Mouse (Mus musculus) c-Kit-negative CD71-positive TER-119-positive erythroid progenitor cells, embryonic 14.5 days (primary cell): Measurements from ENCODE around the gene Dcst2.
A peak's percentile ranks its signal among the peaks of the same experiment; 100 is the strongest.

Experiments
- DNase-seq: peaks from one replicate; pipeline ENCODE4 v3.0.0-alpha.2; 2013; ENCODE audit warnings: low read depth, low spot score

Dcst2 gene

DNA sequence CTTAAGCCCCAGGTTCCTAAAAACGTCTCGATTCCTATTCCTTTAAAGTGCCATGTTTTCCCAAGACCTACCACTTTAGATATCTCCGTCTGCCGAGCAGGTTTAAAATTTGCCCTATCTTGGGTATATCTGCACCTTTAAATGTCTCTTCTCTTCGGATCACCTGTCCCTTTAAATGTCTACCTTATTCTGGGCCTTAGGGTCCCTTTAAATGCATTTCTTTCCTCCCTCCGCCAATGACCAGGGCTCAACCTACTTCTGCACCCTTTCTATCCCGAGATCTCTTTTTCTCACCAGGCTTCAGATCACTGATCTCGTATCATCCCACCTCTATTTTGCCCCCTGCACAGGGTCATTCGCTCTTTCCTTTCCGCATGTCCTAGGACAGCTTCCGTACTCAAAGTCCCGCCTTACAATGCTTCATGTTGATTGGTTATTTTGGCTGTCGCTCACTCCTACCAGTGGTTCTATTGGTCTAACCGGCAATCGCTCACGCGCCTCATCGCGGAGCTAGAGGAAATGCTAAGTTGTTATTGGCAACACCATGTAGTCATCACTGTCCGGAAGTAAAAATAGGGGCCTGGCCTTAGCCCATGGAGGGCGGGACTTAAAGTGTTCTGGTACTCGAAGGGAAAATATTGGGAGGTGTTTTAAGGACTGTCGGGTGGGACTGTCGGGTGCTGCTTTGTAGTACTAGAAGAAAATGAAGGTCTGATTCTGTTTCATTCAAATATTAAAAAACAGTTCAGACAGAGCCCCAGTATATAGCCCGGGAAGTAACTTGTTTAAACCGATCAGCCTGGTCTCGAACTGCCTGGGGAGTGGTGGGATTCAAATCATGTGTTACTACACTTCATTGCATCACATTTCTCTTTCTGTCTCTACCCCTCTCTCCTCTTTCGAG lies 50.0 kb downstream of the Dcst2 start, which contains the start of gene Flad1:
TSS of gene Flad1 (minus strand) at position 381 of the 904 bp plus-strand sequence.
- peak; percentile 100 for DNase-seq

DNA sequence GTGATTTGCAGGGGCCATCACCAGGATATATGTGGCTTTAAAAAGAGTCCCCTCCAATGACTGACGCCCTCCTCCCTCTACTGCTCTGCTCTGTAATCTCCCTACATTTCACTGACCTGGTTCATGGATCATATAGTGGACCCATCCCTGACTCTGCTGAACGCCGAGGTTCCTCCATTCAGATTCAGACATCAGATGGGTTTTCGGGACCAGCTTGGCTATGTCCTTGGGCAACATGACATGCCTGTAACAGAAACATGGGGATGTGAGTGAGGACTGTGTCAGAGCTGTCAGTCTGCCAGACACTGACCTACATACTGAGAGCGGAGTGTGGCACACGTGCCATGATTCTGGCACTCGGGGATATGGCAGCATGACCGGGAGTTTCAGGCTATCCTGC lies 54.4 kb downstream of the Dcst2 start:
- DNase-seq: no peak

DNA sequence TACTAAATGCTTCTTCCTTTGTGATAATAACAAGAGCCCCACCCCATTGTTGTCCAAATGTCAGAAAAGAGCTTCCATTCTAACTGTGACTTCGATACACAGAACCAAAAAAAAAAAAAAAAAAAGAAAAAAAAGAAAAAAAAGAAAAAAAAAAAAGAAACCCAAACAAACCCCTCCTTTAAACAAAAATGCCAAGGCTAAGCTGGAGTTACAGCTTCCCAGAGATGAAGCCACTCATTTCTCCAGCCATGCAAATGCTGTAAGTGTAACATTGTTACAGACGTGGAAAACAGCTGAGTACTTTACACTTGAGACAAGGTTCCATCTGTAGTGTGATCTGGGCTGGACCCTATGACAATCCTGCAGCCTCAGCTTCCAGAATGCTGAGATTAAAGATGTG lies 55.4 kb downstream of the Dcst2 start:
- no peak for DNase-seq

GRCm38 (mm10) chr3:89417840-89418169 lies 56.0 kb downstream of the Dcst2 start:
- DNase-seq: no peak

DNA sequence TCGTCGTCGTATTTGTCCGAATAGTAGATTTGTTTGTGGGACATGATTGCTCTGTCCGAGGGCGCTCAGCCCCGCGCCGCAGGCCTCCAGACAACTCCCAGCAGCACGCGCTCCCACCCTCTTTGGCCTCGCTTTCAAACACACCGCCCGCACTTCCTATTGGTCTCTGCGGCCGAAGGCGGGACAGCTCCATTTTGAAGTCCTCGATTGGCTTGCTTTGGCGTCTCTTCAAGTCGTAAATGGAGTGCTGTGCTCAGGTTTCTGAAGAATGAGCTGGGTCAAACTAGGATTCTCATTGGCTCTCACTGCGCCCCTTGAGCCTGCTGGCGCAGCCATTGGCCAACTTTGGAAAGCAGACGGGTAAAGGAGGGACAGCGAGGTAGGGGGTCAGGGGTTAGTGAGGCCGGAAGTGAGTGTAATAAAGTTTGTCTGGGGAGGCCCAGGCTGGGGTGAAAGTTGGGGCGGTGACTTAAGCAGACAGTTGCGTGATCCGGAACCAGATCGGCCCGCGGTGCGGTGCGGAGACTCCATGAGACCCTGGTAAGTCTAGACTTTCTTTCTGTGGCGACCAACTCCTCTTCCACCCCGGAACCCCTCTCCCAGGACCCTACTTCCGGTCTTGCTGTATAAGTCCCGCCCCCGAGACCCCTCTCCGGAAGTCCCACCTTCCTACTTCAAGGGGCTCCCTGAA lies 56.5 kb downstream of the Dcst2 start, which contains the start of the genes Cks1b and Shc1:
TSS of gene Cks1b (minus strand) at position 214 of the 691 bp plus-strand sequence.
TSS of gene Shc1 (plus strand) at position 274 of the 691 bp plus-strand sequence.
- DNase-seq: peak; percentile 94

DNA sequence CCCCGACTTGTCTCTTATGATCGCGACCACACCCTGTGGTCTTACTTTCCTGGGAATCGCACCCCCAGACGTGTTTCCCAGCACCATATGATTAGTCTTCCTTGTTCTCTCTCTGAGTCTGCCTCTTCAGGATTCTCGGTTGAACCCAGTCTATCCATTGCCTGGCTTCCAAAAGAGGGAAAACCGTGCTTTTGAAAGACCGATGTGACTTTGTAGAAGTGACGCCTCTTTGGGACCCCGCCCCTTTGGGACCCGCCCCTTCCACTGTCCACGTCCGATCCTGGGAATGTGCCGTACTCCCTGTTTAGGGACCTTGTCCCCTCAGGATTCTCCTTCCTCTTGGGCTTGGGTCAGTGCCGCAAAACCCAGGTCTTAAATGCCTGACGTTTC lies 57.1 kb downstream of the Dcst2 start:
- DNase-seq: no peak

DNA sequence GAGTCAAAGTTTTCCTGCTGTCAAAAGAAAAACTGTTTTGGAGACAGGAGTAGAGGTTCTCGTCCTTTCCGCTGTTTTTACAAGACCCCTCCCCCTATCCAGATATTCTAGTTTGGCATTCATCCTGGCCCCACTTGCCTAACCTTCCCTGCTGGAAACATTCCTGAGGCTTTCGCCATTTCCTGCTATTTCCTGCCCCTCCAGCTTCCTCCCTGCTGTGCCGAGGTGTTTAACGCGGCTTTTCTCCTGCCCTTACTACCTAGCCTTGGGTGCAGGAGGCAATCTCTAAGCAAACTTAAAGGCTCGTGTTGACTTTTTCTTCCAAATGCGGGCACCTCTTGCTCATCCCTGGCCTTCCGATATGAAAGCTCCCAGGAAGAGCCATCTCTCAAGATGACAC lies 57.8 kb downstream of the Dcst2 start:
- DNase-seq: no peak

- no peak for DNase-seq
These were observed 58.2 kb downstream of the Dcst2 start for GRCm38 (mm10) chr3:89419981-89420380.

DNA sequence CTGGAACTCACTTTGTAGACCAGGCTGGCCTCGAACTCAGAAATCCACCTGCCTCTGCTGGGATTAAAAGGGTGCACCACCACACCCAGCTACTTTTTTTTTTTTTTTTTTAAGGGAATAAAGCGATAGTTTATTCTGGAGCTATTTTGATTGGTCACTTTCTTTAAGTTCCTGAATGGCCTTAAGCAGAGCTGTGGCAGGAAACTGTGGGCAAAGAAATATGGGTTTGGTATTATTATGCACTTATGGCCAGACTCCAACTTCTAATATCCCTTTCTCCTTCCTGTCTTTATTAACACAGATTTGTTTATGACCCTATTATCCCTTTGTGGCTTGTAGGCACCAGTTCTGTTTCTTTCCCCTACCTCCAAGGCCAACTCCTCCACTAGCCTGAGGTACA lies 58.6 kb downstream of the Dcst2 start:
- DNase-seq: no peak

GRCm38 (mm10) chr3:89421002-89421774 lies 59.4 kb downstream of the Dcst2 start:
- DNase-seq: peak; percentile 76

DNA sequence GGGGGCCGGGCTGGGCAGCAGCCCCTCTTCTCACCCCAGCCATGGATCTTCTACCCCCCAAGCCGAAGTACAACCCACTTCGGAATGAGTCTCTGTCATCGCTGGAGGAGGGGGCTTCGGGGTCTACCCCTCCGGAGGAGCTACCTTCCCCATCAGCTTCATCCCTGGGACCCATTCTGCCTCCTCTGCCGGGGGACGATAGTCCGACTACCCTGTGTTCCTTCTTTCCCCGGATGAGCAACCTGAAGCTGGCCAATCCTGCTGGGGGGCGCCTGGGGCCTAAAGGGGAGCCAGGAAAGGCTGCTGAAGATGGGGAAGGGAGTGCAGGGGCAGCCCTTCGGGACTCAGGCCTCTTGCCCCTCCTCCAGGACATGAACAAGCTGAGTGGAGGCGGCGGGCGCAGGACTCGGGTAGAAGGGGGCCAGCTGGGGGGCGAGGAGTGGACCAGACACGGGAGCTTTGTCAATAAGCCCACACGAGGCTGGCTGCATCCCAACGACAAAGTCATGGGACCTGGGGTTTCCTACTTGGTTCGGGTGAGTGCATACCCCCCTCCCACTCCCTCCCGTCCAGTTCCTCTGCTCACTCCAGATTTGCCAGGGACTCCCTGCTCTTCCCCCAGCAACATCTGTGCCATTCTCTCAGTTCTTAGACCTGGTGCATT lies 60.2 kb downstream of the Dcst2 start:
- no peak for DNase-seq

DNA sequence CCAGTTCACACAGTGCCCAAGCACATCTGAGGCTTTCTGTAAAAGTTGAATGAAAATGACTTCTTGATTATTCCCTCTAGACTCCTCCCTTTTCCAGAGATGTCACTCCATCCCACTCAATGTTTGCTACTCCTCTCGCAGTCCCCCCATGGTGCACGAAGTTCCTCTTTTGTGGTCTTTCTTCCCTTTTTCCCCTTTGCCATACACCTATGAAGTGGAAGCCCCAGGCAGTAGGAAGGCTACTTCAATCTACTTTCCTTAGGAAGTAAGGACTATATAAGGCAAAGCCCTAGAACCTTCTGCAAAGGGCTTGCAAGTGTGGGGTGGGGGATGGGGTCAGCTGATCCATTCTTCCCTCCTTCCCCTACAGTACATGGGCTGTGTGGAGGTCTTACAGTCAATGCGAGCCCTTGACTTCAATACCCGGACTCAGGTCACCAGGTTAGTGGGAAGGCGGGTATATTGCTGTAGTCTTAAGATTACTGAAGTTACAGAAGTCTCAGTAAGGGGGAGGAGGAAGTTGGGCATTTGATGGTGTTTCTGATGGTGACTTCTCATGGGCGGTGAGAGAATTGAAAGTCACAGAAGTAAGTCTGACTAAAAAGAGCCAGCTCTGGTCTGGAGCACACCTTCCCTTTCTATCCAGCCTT lies 60.9 kb downstream of the Dcst2 start:
- no peak for DNase-seq

DNA sequence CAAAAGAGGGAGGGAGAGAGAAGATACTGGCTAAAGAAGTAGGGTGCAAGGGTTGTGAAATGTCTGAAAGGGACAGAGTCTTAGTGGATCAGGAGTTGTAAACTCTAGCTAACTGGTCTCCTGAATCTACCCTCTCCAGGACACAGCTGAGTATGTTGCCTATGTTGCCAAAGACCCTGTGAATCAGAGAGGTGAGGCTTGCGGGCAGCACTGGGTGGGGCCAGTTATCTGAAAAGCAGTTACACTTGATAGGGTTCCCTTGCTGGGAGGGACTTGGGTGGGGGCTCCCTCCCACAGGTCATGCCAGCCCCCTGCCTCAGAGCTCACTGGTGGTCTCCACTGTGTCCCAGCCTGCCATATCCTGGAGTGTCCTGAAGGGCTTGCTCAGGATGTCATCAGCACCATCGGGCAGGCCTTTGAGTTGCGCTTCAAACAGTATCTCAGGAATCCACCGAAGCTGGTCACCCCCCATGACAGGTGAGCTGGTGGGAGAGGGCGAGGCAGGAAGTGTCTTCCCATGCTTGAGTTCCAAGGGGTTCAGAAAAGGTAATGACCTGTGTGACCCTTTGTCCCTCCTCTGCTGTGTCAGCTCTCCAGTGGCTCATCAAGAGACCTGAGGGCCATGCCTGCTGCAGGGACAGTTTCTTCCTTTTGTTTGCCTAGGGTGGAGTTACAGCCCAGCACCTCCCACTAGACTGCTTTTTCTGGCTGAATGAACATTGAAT lies 62.8 kb downstream of the Dcst2 start:
- DNase-seq: no peak

- no peak for DNase-seq
These were observed 63.4 kb downstream of the Dcst2 start for GRCm38 (mm10) chr3:89425141-89425525.

DNA sequence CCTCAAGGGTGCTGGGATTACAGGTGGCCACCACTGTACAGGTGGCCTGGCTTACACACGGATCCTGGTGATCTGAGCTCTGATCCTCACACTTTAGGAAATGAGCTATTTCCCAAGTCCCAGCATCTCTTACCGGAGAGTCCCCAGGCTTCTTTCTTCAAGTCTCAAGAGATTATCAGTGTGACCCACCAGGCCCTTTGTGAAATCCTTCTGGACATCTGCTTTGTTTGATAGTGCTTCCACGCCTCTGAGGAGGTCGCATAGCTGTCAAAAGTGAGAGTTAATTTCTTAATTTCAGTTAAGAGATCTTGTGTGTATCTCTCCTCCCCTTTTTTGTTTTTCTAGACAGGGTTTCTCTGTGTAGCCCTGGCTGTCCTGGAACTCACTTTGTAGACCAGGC lies 64.1 kb downstream of the Dcst2 start:
- no peak for DNase-seq
